Mouse (Mus musculus): ENCODE results near the gene Hbb-bh2.

DNA sequence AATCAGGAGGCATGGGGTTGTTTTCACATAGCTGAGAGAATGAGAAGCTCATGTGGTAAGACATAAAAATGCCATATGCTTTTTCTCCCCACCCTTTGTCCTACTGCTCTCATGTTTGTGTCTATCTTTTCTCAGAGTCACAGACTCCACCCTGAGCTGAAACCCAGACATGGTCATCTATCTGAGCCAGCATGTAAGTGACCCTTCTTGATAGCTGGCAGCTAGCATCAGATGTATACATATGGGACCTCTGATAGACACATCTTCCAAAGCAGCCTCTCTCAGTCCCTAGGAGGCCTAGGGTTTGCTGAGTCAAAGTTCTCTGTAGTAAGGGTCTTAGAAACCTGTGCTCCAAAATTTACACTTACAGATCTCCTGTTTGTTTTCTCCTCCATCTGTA, 25.4 kb upstream of the Hbb-bh2 start:
- no peak for TF ChIP-seq CTCF (IDR thresholded peaks at IDR 0.05)
- TF ChIP-seq POLR2A (IDR thresholded peaks at IDR 0.05; ENCODE audit: insufficient read depth, low read depth, low read length), result no peak
- TF ChIP-seq EP300 (IDR thresholded peaks at IDR 0.05; ENCODE audit: insufficient read depth, low read depth, low read length), result no peak
